Comparison of ENCODE assay signal across 16 mouse cellular contexts in genomic region chr17:10608146-10608545, GRCm38 (mm10).
"Had no signal": no experiment of that assay in that cellular context is flagged by ENCODE, and none has a peak within 500 bp of the region (broad histone marks: within the 10 kb centered on the region; RNA-seq: fewer than 3 reads in every experiment).

No protein-coding gene starts in this region.

- H3K36me3 ChIP-seq: neural tube, embryonic 13.5 days; neural tube, embryonic 15.5 days; stomach, embryonic 15.5 days had no signal

- H3K4me1 ChIP-seq: neural tube, embryonic 13.5 days; stomach, embryonic 15.5 days had no signal

- H3K4me2 ChIP-seq: neural tube, embryonic 13.5 days; neural tube, embryonic 15.5 days; stomach, embryonic 15.5 days had no signal

- H3K27ac ChIP-seq: neural tube, embryonic 13.5 days; neural tube, embryonic 15.5 days; stomach, embryonic 15.5 days; stomach, postnatal 0 days had no signal

- H3K4me3 ChIP-seq: neural tube, embryonic 13.5 days; neural tube, embryonic 15.5 days; stomach, embryonic 15.5 days had no signal

- DNase-seq: retina, postnatal 1 day; right cerebral cortex, adult 18-20 months; right cerebral cortex, postnatal 14 days; right cerebral cortex, postnatal 25 days; right cerebral cortex, postnatal 4 days; spleen, adult 18-20 months; thymus, adult 18-20 months; thymus, adult 2 months; thymus, postnatal 14 days; thymus, postnatal 25 days; thymus, postnatal 36 days; thymus, postnatal 4 days had no signal

- H3K27me3 ChIP-seq: neural tube, embryonic 13.5 days; neural tube, embryonic 15.5 days; stomach, embryonic 15.5 days had no signal

- H3K9ac ChIP-seq: neural tube, embryonic 13.5 days; neural tube, embryonic 15.5 days; stomach, embryonic 15.5 days had no signal

- H3K9me3 ChIP-seq: neural tube, embryonic 13.5 days; neural tube, embryonic 15.5 days; stomach, embryonic 15.5 days had no signal
